Mouse (Mus musculus) CH12F3 (cell line): ENCODE data around the gene Ece1.
"Not testable (repeated sequence)": the region's sequence is repeated elsewhere in the genome, so short reads cannot be mapped to it uniquely, and the experiment has no call there.

Experiments
- in situ Hi-C: fragments of 300-500 bp; cut with MboI; formaldehyde crosslinking; loops from 2 replicates; pipeline ENCODE4 v1.14.3; 2020; ENCODE audit warnings: low sequenced_read_pairs

Ece1 gene

DNA sequence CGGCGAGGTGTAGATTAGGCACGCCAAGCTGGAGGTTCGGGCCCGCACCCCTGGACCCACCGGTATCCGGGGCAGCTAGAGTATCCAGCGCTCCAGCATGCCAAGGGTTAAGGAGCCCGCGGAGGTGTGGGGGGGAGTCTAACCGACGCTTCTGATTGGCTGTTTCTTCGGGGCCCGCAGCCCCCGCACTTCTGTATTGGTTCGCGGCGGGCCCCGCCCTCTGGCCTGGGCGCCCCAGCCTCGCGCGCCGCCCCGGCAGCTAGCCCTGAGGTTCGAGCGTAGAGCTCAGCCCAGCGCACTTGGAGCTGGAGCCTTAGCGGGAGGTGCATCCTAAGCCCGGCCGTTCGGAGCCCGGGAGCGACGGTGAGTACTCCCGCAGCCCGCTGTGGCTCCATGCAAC lies at the start of gene Ece1:
Ece1 (plus strand) TSS at position 219 of the 400 bp plus-strand sequence.
- in situ Hi-C loops: no loop called here

- in situ Hi-C loops: no loop called here
These were observed 48.9 kb upstream of the Ece1 start for GRCm38 (mm10) chr4:137812946-137813708.

GRCm38 (mm10) chr4:137814140-137814539 lies 47.9 kb upstream of the Ece1 start:
- in situ Hi-C loops: no loop called here

DNA sequence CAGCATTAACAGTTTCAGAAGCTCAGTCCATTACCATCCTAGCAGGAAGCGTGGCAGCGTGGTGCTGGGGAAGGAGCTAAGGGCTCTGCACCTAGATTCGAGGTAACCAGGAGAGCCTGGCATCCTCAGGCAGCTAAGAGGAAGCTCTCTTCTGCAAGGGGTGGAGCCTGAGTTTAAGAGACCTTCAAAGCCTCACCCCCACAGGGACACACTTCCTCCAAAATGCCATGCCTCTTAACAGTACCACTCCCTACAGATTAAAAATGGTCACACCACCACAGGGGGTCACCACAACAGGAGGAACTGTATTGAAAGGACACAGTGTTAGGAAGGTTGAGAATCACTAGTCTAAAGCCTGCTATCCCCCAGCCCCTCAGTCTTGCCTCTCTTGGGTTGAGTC lies 46.6 kb upstream of the Ece1 start:
- in situ Hi-C loops: no loop called here

DNA sequence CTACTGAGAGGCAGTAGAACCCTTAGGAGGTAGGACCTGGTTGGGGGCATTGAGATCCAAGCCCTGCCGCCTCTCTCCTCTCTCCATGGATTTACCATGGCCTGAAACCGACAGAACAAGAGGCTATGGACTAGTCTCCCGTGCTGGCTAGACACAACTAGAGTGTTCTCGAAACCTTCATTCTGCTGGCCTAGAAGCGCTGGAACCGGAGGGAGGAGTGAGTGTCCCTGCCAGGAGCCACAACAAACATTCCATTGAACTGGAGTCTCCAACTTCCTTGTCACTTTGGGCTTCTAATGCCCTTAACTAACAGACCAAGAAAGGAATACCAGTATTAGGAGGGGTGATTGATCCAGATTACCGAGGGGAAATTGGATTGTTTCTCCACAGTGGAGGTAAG lies 45.8 kb upstream of the Ece1 start:
- in situ Hi-C loops: no loop called here

- in situ Hi-C loops: no loop called here
These were observed 43.7 kb upstream of the Ece1 start for GRCm38 (mm10) chr4:137818341-137818740.

- in situ Hi-C loops: no loop called here
These were observed 42.5 kb upstream of the Ece1 start for GRCm38 (mm10) chr4:137819487-137819886.

GRCm38 (mm10) chr4:137820721-137821120 lies 41.3 kb upstream of the Ece1 start:
- in situ Hi-C loops: no loop called here

DNA sequence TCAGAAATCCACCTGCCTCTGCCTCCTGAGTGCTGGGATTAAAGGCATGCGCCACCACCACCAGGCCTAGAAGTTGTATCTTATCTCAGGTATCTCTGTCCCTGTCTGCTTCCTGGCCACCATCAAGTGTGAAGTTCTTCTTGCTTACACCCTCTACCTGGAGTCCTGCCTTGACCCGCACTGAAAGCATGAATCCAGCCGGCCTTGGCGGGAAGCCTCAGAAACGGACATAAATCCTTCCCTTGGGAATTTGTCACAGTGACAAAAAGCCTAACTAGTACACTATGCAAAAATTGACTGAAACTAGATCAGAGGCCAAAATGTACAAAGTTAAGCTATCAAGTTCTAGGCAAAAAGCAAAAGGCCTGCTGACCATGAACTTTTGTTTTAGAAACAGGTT lies 39.5 kb upstream of the Ece1 start:
- in situ Hi-C loops: no loop called here

GRCm38 (mm10) chr4:137823542-137823941 lies 38.5 kb upstream of the Ece1 start:
- in situ Hi-C loops: no loop called here

GRCm38 (mm10) chr4:137824881-137825280 lies 37.2 kb upstream of the Ece1 start:
- in situ Hi-C loops: no loop called here

- in situ Hi-C loops: no loop called here
These were observed 31.7 kb upstream of the Ece1 start for GRCm38 (mm10) chr4:137830380-137830779.

DNA sequence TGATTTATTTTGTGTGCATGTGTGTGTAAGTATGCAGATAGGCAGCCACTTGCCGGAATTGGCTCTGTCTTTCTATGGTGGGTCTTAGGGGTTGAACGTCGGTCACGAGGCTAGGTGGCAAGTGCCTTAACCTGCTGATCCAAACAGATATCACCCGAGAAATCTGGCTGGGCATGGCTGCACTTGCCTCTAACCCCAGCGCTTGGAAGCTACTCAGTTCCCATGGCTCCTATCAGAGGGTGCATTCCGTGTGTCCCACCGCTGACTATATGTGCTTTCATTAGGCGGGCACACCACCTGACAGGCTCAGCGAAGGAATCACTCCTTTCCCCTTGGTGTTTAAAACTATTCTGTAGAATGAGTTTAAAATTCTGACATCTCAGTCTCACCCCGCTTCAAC lies 30.4 kb upstream of the Ece1 start:
- in situ Hi-C loops: no loop called here

GRCm38 (mm10) chr4:137835624-137836337 lies 26.3 kb upstream of the Ece1 start:
- in situ Hi-C loops: no loop called here

DNA sequence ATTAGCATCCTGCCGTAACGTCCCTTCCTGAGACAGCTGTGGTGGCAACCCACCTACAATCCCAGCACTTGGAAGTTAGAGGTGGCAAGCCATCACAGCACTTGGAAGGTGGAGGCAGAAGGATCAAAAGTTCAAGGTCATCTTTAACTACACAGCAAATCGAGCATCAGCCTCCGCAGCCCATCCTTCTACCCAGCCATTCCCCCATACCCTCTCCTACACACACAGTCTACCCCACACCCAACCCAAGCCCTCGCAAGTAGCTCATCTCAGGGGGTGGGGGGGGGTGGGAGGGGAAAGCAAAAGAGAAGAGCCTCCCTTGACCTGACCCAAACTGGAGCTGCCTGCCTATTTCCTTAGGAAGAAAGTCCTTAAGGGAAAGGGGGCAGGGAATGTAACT lies 25.3 kb upstream of the Ece1 start:
- in situ Hi-C loops: no loop called here

- in situ Hi-C loops: no loop called here
These were observed 24.2 kb upstream of the Ece1 start for GRCm38 (mm10) chr4:137837792-137838191.

- in situ Hi-C loops: no loop called here
These were observed 23.2 kb upstream of the Ece1 start for GRCm38 (mm10) chr4:137838791-137839190.

- in situ Hi-C loops: no loop called here
These were observed 22.6 kb upstream of the Ece1 start for GRCm38 (mm10) chr4:137839452-137839851.

DNA sequence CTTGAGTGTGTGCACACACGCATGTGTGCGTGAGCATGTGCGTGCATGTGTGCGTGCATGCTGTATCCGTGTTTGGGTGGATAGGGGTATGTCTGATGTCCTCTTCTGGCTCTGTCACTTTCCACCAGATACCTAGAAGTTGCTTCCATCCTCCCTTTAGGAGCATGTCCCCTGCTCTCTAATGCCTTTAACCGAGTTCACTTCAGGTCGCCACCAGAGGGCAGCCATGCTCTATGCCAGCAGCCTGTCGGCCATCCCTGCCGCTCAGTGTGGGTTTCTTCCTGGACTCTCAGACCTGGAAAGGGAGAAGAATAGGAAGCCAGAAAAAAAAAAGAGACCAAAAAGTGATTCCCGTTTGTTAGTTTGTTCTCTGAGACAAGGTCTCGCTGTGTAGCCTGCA lies 17.4 kb upstream of the Ece1 start:
- in situ Hi-C loops: no loop called here

DNA sequence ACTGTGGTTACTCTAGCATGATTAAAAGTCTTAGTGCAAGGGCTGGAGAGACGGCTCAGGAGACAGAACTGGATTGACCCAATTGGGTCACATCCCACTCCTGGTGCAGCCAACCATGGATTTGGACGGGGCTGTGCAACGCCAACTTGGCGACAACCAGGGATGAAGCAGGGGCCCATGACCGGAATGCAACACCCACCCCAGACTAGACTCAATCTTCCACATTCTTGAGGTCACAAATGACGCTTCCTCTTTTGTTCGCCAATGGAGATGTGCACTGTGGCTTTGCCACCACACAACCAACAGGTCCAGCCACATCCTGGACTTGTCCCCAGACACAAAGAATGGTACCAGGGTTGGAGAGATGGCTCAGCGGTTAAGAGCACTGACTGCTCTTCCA lies 14.4 kb upstream of the Ece1 start:
- in situ Hi-C loops: not testable (repeated sequence)

DNA sequence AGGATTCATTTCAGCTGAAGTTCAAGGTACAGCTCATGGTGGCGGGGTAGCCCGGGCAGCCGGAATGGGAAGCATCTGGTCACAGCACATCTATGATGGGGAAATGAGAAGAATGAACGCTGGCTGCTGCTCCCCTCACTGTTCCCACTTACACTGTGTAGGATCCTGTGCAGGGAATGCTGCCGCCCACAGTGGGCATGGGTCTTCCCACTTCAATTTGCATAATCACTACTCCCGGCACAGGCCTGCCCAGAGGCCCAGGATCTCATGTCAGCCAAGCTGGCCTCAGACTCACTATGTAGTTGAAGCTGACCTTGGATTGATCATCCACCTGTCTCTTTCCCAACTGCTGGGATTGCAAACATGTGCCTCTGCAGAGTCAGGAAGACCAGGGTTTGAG lies 11.9 kb upstream of the Ece1 start:
- in situ Hi-C loops: loop anchor here (10.0 kb wide), 1 partner anchor 105 kb away; no protein-coding TSS in a partner anchor

DNA sequence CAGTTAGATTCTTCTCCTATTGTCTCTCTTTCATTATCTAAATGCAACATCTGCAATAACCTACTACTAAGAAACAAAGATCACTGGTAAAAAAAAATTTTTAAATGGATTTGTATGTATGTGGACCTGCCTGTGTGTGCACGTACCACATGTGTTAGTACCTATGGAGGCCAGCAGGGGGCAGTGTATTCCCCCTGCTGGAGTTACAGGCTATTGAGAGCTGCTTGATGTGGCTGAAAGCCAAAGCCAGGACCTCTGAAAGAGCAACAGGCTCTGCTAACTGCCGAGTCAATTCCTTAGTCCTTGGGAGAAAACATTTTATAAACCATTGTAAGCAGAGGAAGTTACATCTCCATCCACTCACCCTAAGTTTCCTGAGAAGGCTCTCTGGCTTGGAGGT lies 10.6 kb upstream of the Ece1 start:
- in situ Hi-C loops: loop anchor here (10.0 kb wide), 1 partner anchor 103 kb away; no protein-coding TSS in a partner anchor
